Mouse (Mus musculus) ES-E14 (cell line): ENCODE data around the gene Eef2kmt. TPM values are rescaled to one million over a fixed set of nuclear protein-coding genes. Genes with fewer than 3 reads are reported as not detected.

Source experiments
- DNase-seq: peaks from one replicate; pipeline ENCODE4 v3.0.0-alpha.2; 2013; ENCODE audit warnings: low read depth, low spot score
- H3K27ac ChIP-seq: 2 replicates; pipeline ENCODE4 v1.5.1; 2012; ENCODE audit warnings: low read depth, mild to moderate bottlenecking, low read length, moderate library complexity, mixed read lengths; ENCODE audit not compliant: poor library complexity, insufficient read depth, severe bottlenecking
- H3K36me3 ChIP-seq: 2 replicates; pipeline ENCODE4 v1.6.1; 2012; ENCODE audit warnings: mild to moderate bottlenecking, low read length, moderate library complexity, mixed read lengths; ENCODE audit not compliant: control insufficient read depth, poor library complexity, insufficient read depth, severe bottlenecking
- H3K4me1 ChIP-seq, 2 experiments: fragments of 150-350 bp in 1 of 2; sonication (generic) in 1 of 2; 2 replicates each; pipeline ENCODE4 v1.6.1; 2012; ENCODE audit warnings: low read length in 2 of 2, mild to moderate bottlenecking in 1 of 2, mixed read lengths in 1 of 2; ENCODE audit not compliant: control insufficient read depth in 2 of 2, insufficient read depth in 2 of 2, poor library complexity in 1 of 2
- H3K4me3 ChIP-seq, 2 experiments: fragments of 150-350 bp in 1 of 2; sonication (generic) in 1 of 2; 2 replicates each; pipeline ENCODE4 v1.5.1; 2012; ENCODE audit warnings: low read length in 2 of 2, low read depth in 1 of 2, mild to moderate bottlenecking in 1 of 2, mixed read lengths in 1 of 2; ENCODE audit not compliant: insufficient read depth in 1 of 2, poor library complexity in 1 of 2, severe bottlenecking in 1 of 2
- H3K9ac ChIP-seq: 2 replicates; pipeline ENCODE4 v1.6.1; 2012; ENCODE audit warnings: low read depth, mild to moderate bottlenecking, low read length, mixed read lengths; ENCODE audit not compliant: poor library complexity, insufficient read depth, severe bottlenecking
- H3K9me3 ChIP-seq: fragments of 150-350 bp; sonication (generic); 2 replicates; pipeline ENCODE4 v1.6.1; 2012; ENCODE audit warnings: low read depth, mild to moderate bottlenecking, low read length; ENCODE audit not compliant: control insufficient read depth, insufficient read depth
- CHD2 ChIP-seq: IDR thresholded peaks from 2 replicates; pipeline ENCODE4 v1.6.1; 2014; ENCODE audit warnings: mild to moderate bottlenecking, low read depth, low read length, inconsistent platforms
- HCFC1 ChIP-seq: IDR thresholded peaks from 2 replicates; pipeline ENCODE4 v1.6.1; 2012; ENCODE audit warnings: low read length, inconsistent platforms, borderline replicate concordance; ENCODE audit not compliant: insufficient read depth
- MAFK ChIP-seq: IDR thresholded peaks from 2 replicates; pipeline ENCODE4 v1.6.1; 2014; ENCODE audit warnings: mild to moderate bottlenecking, low read depth, low read length, inconsistent platforms; ENCODE audit not compliant: insufficient read depth
- ZC3H11A ChIP-seq: IDR thresholded peaks from 2 replicates; pipeline ENCODE4 v1.6.1; 2012; ENCODE audit warnings: low read depth, mild to moderate bottlenecking, inconsistent platforms, low read length, borderline replicate concordance
- ZNF384 ChIP-seq: IDR thresholded peaks from 2 replicates; pipeline ENCODE4 v1.6.1; 2012; ENCODE audit warnings: low read depth, low read length, inconsistent platforms
- in situ Hi-C, 2 experiments: fragments of 600-800 bp; cut with MboI; formaldehyde crosslinking; loops; one replicate each; pipeline ENCODE4 v1.15.1; 2025; ENCODE audit warnings: low sequenced_read_pairs in 2 of 2, inconsistent platforms in 1 of 2; ENCODE audit not compliant: unreplicated experiment in 2 of 2
- total RNA-seq: library from RNA; depleted of rRNA; stranded (reverse); fragments of 300-350 nt; gene quantifications from 2 replicates; pipeline ENCODE4 v1.2.3, GENCODE M21; 2012

Gene Eef2kmt
- total RNA-seq, 1 experiment, result 23.0 TPM

GRCm38 (mm10) chr16:5255081-5255740 lies 572 bp downstream of the Eef2kmt start:
- no peak for DNase-seq

GRCm38 (mm10) chr16:5254346-5255025 lies 1.3 kb downstream of the Eef2kmt start:
- Histone ChIP-seq H3K4me3 (peak overlapping the region; percentile 71 to 82), H3K4me1 (peaks cover 5 to 9% of the 10 kb centered on the region in 2 experiments; a peak in 3 of 4 replicates), H3K27ac (peak overlapping the region; percentile 27; the same call in 1 of the 2 replicates), H3K9me3 (no peaks in the 10 kb centered on the region), H3K9ac (peak overlapping the region; percentile 92), H3K36me3 (peaks cover 23% of the 10 kb centered on the region)
- TF ChIP-seq CHD2, result no peak
- TF ChIP-seq ZC3H11A, result 0 out of 2 replicates have a peak, but pooled peaks have one; percentile 10
- no peak for TF ChIP-seq ZNF384
- TF ChIP-seq HCFC1, result peak; percentile 61; the same call in 1 of the 2 replicates
- peak; percentile 77 for DNase-seq
- in situ Hi-C loops, result no loop called here

More at GRCm38 (mm10) chr16:5255081-5255740, 572 bp downstream of the Eef2kmt start:
- H3K4me3 ChIP-seq, result peak overlapping the region; percentile 71 to 82
- in situ Hi-C loops, result no loop called here
- no peaks in the 10 kb centered on the region for H3K9me3 ChIP-seq
- H3K36me3 ChIP-seq, result peaks cover 16% of the 10 kb centered on the region
- H3K27ac ChIP-seq, result peak overlapping the region; percentile 26
- H3K9ac ChIP-seq, result peak overlapping the region; percentile 92
- no peak for TF ChIP-seq HCFC1
- no peak for TF ChIP-seq CHD2
- TF ChIP-seq ZNF384, result no peak
- TF ChIP-seq MAFK, result no peak
- TF ChIP-seq ZC3H11A, result no peak
- H3K4me1 ChIP-seq, result peaks cover 5 to 9% of the 10 kb centered on the region in 2 experiments; a peak in 3 of 4 replicates

DNA sequence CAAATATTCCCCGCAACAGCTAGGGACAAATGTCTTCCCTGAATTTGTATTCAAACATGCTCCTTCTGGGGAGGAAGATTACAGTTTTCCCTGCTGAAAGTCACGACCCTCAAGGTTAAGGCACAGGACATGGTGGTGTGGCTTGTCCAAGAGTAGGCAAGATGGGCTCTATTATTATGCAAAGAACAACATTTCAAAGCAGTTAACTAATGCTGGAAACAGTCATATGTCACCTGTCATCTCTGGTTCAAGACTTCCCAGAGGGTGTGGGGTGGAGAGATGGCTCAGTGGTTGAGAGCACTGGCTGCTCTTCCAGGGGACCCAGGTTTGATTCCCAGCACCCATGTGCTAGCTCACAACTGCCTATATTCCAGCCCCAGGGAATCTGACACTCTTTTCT lies 3.5 kb downstream of the Eef2kmt start:
- Histone ChIP-seq H3K9me3 (no peaks in the 10 kb centered on the region), H3K4me1 (peaks cover 5 to 8% of the 10 kb centered on the region in 2 experiments; a peak in 3 of 4 replicates), H3K36me3 (peaks cover 44% of the 10 kb centered on the region), H3K27ac (no peak overlapping the region), H3K4me3 (no peak overlapping the region), H3K9ac (no peak overlapping the region)
- in situ Hi-C loops, result no loop called here
- TF ChIP-seq MAFK, result no peak
- TF ChIP-seq HCFC1, result no peak
- TF ChIP-seq CHD2, result no peak
- TF ChIP-seq ZC3H11A, result no peak
- TF ChIP-seq ZNF384, result no peak
- no peak for DNase-seq

DNA sequence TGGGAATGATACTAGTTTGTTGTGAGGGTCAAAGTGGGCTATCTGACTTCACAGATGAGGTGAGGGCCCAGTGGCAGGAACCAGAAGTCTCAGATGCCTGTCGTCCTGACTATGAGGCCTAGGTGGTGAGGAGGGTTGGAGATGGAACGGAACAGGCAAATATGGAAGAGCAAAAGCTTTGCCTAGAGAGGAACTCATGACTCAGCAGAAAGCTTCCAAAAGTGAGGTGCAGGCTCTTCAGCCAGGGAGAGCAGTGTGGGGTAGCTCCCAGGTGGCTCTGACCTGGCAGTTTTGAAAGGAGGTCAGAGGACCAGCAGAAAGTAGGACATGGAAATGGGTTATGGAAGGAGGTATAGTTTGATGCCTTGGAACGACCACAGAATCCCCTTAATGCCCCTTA lies 4.9 kb downstream of the Eef2kmt start:
- Histone ChIP-seq H3K4me3 (no peak overlapping the region), H3K9ac (no peak overlapping the region), H3K27ac (no peak overlapping the region), H3K36me3 (peaks cover 54% of the 10 kb centered on the region), H3K9me3 (no peaks in the 10 kb centered on the region), H3K4me1 (peaks cover 3 to 6% of the 10 kb centered on the region in 2 experiments; a peak in 1 of 4 replicates)
- no peak for DNase-seq
- TF ChIP-seq MAFK, result peak; percentile 58; the same call in 1 of the 2 replicates
- TF ChIP-seq CHD2, result no peak
- in situ Hi-C loops, result no loop called here
